Mouse (Mus musculus) limb, embryonic 12.5 days (tissue): ENCODE results near the gene Pcp2. TPM values are rescaled to one million over a fixed set of nuclear protein-coding genes. Genes with fewer than 3 reads are reported as not detected.

Experiments used
- ATAC-seq: fragments of 200-750 bp; cut with Nextera tagmentation; 2 replicates; pipeline ENCODE4 v1.8.0; 2017; ENCODE audit warnings: low read depth, moderate TSS enrichment; ENCODE audit not compliant: insufficient number of reproducible peaks, insufficient read depth, low FRiP score, low TSS enrichment
- H3K27ac ChIP-seq: fragments of 300-500 bp; sonication (generic); 2 replicates; pipeline ENCODE4 v1.5.1; 2016; ENCODE audit warnings: mild to moderate bottlenecking, moderate library complexity
- H3K27me3 ChIP-seq: fragments of 300-500 bp; sonication (generic); 2 replicates; pipeline ENCODE4 v1.6.1; 2016; ENCODE audit warnings: mild to moderate bottlenecking, moderate library complexity
- H3K36me3 ChIP-seq: fragments of 300-500 bp; sonication (generic); 2 replicates; pipeline ENCODE4 v1.6.1; 2016; ENCODE audit warnings: mild to moderate bottlenecking, moderate library complexity
- H3K4me1 ChIP-seq: fragments of 300-500 bp; sonication (generic); replicated peaks from 2 replicates; pipeline ENCODE4 v1.6.1; 2016
- H3K4me2 ChIP-seq: fragments of 300-500 bp; sonication (generic); 2 replicates; pipeline ENCODE4 v1.6.1; 2016; ENCODE audit warnings: mild to moderate bottlenecking, moderate library complexity
- H3K4me3 ChIP-seq: fragments of 300-500 bp; sonication (generic); replicated peaks from 2 replicates; pipeline ENCODE4 v1.5.1; 2016; ENCODE audit warnings: mild to moderate bottlenecking
- H3K9ac ChIP-seq: fragments of 300-500 bp; sonication (generic); replicated peaks from 2 replicates; pipeline ENCODE4 v1.6.1; 2016; ENCODE audit warnings: mild to moderate bottlenecking, moderate library complexity
- H3K9me3 ChIP-seq: fragments of 300-500 bp; sonication (generic); 2 replicates; pipeline ENCODE4 v1.6.1; 2016; ENCODE audit warnings: mild to moderate bottlenecking, moderate library complexity
- WGBS: fragments of 180-500 bp; shearing (Covaris S2); methylation state at CpG from one replicate; pipeline ENCODE4 v1.1.7; 2016; 5-methylcytosine and 5-hydroxymethylcytosine counted together
- polyA plus RNA-seq: library from polyadenylated mRNA; unstranded; fragments of >200 nt; fragmentation: Nextera tagmentation; extraction: Ambion mirVana; gene quantifications from 2 replicates; pipeline ENCODE4 v1.2.1, GENCODE M21; 2016

Gene Pcp2
- 0.31 and 0.61 TPM in 2 replicates for polyA plus RNA-seq

DNA sequence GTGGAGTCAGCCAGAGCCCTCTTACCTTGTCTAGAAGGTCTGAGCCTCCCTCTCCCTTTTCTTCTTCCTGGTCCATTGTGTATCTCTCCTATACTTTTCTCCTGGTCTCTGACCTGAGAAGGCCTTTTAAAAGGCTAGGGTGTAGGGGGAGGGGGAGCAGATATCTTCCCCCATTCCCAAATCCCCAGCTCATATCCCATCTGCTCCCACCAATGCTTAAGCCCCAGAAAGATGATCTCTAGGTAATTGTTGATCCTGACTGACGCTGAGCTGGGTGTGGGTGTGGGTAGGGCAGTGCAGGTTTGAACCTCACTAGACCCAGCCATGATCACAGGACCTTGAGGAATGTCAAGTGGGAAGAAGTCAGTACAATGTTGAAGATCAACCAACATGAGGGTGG, at the start of gene Pcp2:
Gene Pcp2 (minus strand): TSS at position 101 of the 400 bp plus-strand sequence.
- Histone ChIP-seq H3K9me3 (no peaks in the 10 kb centered on the region), H3K36me3 (no peaks in the 10 kb centered on the region), H3K4me2 (no peak within 1 kb of the TSS), H3K27me3 (peaks cover 18% of the 10 kb centered on the region), H3K4me3 (no peak within 1 kb of the TSS), H3K9ac (no peak within 1 kb of the TSS), H3K4me1 (peaks cover 9% of the 10 kb centered on the region), H3K27ac (no peak within 1 kb of the TSS)
- ATAC-seq: no peak
- WGBS: 61% methylated on average over 1 of the region's 1 CpGs

DNA sequence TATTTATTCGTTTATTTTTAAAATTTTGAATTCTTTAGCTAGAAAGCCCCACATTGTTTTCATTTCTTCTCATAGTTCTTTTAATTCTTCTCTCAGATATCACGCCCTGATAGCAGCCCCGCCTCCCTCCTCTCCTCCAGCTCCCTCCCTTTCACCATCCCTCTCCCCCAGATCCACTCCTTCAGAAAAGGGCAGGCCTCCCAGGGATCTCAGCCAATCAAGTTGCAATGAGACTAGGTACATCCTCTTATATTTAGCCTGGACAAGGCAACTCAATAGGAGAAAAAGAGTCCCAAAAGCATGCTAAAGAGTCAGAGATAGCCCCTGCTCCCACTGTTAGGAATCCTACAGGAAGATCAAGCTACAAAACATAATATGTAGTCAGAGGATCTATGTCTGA, 49.3 kb upstream of the Pcp2 start:
- H3K36me3 ChIP-seq: peaks cover 13% of the 10 kb centered on the region
- ATAC-seq: no peak
- H3K27me3 ChIP-seq: no peaks in the 10 kb centered on the region
- peaks cover 21% of the 10 kb centered on the region; the same call in 1 of the 2 replicates for H3K4me1 ChIP-seq
- H3K9me3 ChIP-seq: no peaks in the 10 kb centered on the region
- no peak overlapping the region for H3K4me2 ChIP-seq
- no peak overlapping the region for H3K4me3 ChIP-seq
- H3K9ac ChIP-seq: no peak overlapping the region
- H3K27ac ChIP-seq: no peak overlapping the region
- 47% methylated on average over 3 of the region's 3 CpGs for WGBS

DNA sequence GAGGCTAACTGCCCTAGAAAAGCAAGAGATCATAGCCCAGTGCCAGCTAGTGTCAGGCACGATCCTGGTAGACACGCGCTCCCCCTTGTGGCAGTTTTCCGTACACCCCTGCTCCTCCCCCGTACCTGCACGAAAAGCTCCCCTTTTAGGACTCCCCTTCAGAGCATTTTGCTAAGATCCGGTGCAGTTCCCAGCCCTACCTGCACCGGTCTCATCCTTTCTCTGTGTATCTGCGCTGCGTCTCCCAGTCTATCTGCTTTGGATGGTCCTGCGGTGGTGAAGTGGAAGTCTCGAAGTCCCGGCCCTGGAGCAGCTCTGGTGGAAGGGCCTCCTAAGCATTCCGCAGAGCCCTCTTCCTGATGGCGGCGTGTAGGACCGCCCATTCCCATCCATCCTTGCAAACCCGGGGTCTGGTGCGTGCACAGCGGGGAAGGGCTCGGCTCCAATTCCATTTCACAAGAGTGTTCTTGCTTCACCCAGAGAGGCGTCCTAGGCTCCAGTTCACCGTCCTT, 46.7 kb upstream of the Pcp2 start, which contains the start of gene Fcor:
Gene Fcor (minus strand): TSS at position 383 of the 512 bp plus-strand sequence.
- H3K4me1 ChIP-seq: peaks cover 11% of the 10 kb centered on the region; the same call in 1 of the 2 replicates
- H3K4me2 ChIP-seq: peak within 1 kb of the TSS; percentile 56
- 0% methylated on average over 23 of the region's 23 CpGs for WGBS
- peak within 1 kb of the TSS; percentile 69 for H3K27ac ChIP-seq
- peak within 1 kb of the TSS; percentile 57 for H3K9ac ChIP-seq
- H3K9me3 ChIP-seq: no peaks in the 10 kb centered on the region
- no peaks in the 10 kb centered on the region for H3K36me3 ChIP-seq
- peak; percentile 86 for ATAC-seq
- no peaks in the 10 kb centered on the region for H3K27me3 ChIP-seq
- peak within 1 kb of the TSS; percentile 53 for H3K4me3 ChIP-seq

DNA sequence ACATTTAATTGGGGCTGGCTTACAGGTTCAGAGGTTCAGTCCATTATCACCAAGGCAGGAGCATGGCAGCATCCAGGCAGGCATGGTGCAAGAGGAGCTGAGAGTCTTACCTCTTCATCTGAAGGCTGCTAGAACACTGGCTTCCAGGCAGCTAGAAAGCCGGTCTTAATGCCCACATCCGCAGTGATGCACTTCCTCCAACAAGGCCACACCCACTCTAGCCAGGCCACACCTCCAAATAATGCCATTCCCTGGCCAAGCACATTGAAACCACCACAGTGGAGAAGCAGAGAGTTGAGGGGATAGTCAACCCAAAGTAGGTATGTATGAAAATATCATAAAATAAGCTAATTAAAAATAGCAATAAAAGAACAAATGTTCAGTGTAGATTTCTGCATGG, 45.0 kb upstream of the Pcp2 start:
- Histone ChIP-seq H3K4me2 (no peak overlapping the region), H3K27me3 (no peaks in the 10 kb centered on the region), H3K27ac (no peak overlapping the region), H3K36me3 (no peaks in the 10 kb centered on the region), H3K9ac (no peak overlapping the region), H3K4me3 (no peak overlapping the region), H3K9me3 (no peaks in the 10 kb centered on the region), H3K4me1 (0 out of 2 replicates have a peak, but pooled peaks cover 5% of the 10 kb centered on the region)
- WGBS: 84% methylated on average over 2 of the region's 2 CpGs
- no peak for ATAC-seq

DNA sequence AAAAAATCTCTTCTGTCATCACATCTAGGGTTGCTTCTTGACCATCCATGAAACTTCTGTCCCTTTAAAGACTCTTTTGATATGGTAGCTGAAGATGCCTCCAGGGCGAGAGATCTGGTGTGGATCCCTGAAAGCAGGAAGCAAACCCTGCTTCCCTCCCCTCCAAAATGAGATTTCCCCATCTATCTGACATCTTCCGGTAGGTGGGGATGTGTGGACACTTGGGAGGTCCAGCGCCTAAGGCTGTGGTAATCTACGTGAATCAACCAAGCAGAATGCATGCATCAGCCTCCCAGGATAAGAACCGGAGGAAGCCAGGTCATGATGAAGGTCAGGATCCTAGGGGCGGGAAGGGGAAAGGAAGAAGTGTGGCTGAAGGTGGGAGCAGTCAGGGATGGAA, 40.2 kb upstream of the Pcp2 start, which contains the start of gene Mcemp1:
Gene Mcemp1 (plus strand): TSS at position 248 of the 400 bp plus-strand sequence.
- Histone ChIP-seq H3K4me2 (no peak within 1 kb of the TSS), H3K27ac (no peak within 1 kb of the TSS), H3K36me3 (no peaks in the 10 kb centered on the region), H3K27me3 (no peaks in the 10 kb centered on the region), H3K9me3 (0 out of 2 replicates have a peak, but pooled peaks cover 4% of the 10 kb centered on the region), H3K9ac (no peak within 1 kb of the TSS), H3K4me1 (no peaks in the 10 kb centered on the region), H3K4me3 (no peak within 1 kb of the TSS)
- 70% methylated on average over 6 of the region's 6 CpGs for WGBS
- no peak for ATAC-seq

DNA sequence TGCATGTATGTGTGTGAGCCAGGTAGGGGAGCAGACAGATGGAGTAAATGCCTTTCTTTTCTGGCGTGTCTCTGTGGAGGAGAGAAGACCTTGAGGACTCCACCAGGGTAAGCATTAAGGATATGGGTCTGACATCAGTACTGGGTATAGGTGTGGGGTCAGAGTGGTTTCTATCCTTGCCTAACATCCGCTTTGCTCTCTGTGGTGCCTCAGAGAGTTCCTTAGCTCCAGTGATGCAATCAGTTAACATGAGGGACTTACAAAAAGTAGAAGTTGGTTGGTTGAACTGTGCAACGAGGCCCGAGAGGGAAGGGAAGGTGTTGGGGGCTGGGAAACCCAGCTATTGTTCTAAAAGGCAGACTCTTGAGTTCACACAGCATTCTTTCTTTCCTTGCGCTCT, 39.1 kb upstream of the Pcp2 start:
- Histone ChIP-seq H3K27me3 (no peaks in the 10 kb centered on the region), H3K4me1 (no peaks in the 10 kb centered on the region), H3K4me3 (no peak overlapping the region), H3K36me3 (no peaks in the 10 kb centered on the region), H3K9ac (no peak overlapping the region), H3K4me2 (no peak overlapping the region), H3K9me3 (0 out of 2 replicates have a peak, but pooled peaks cover 4% of the 10 kb centered on the region), H3K27ac (no peak overlapping the region)
- no peak for ATAC-seq
- 57% methylated on average over 4 of the region's 5 CpGs for WGBS

DNA sequence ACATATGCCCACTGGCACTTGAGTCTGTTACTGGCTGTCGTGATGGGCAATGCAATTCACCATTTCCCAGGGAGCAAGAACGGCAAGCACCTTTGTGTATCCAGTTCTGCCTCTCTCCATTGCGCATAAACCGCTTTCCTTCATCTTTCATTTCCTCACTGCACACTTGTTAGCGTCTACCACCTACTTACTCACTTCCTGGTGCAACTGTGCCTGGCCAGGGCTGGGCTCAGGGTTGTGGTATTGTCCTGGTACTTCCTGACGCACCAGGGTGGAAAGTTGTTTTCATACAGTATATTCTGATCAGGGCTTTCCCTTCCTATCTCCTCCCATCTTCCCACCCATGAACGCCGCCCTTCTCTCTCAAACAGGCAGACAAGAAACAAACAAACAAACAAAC, 35.5 kb upstream of the Pcp2 start:
- ATAC-seq: no peak
- H3K27ac ChIP-seq: no peak overlapping the region
- no peak overlapping the region for H3K4me3 ChIP-seq
- WGBS: 78% methylated on average over 8 of the region's 8 CpGs
- H3K27me3 ChIP-seq: no peaks in the 10 kb centered on the region; the same call in 1 of the 2 replicates
- no peak overlapping the region for H3K9ac ChIP-seq
- H3K36me3 ChIP-seq: no peaks in the 10 kb centered on the region
- peaks cover 9% of the 10 kb centered on the region; the same call in 1 of the 2 replicates for H3K4me1 ChIP-seq
- H3K4me2 ChIP-seq: no peak overlapping the region
- H3K9me3 ChIP-seq: 0 out of 2 replicates have a peak, but pooled peaks cover 4% of the 10 kb centered on the region

DNA sequence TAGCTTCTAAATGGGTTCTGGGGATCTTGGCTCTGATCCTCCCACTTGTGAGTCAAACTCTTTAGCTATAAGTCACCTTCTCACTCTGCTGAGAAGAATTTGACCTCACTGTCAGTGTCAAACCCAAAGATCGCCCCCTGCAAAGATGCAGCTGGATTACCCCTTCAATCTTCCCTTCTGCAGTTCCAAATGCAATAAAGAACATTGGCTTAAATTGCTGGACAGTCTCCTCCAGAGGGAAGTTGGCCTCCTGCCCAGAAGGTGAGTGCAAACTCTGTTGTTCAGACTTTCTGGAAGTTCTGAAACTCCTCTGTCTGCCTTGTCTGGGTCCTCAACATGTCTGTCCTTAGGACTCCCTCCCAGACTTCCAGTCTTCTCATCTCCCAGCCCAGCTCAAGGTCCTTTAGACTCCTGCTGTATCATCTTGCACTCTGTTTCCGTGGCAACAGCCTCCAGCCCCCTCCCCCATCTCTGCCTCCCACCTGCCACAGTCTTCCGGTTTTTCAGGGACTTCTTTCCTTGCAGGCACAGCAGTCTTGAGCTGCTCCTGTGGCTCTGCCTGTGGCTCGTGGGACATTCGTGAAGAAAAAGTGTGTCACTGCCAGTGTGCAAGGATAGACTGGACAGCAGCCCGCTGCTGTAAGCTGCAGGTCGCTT, 31.5 kb upstream of the Pcp2 start:
- no peaks in the 10 kb centered on the region for H3K9me3 ChIP-seq
- no peak overlapping the region for H3K27ac ChIP-seq
- H3K4me1 ChIP-seq: peaks cover 9% of the 10 kb centered on the region; the same call in 1 of the 2 replicates
- H3K4me2 ChIP-seq: 0 out of 2 replicates have a peak overlapping the region, but pooled peaks have one; percentile 2
- 27% methylated on average over 7 of the region's 7 CpGs for WGBS
- peak; percentile 53; the same call in 1 of the 2 replicates for ATAC-seq
- no peaks in the 10 kb centered on the region; the same call in 1 of the 2 replicates for H3K27me3 ChIP-seq
- H3K4me3 ChIP-seq: no peak overlapping the region
- H3K9ac ChIP-seq: no peak overlapping the region
- H3K36me3 ChIP-seq: no peaks in the 10 kb centered on the region

DNA sequence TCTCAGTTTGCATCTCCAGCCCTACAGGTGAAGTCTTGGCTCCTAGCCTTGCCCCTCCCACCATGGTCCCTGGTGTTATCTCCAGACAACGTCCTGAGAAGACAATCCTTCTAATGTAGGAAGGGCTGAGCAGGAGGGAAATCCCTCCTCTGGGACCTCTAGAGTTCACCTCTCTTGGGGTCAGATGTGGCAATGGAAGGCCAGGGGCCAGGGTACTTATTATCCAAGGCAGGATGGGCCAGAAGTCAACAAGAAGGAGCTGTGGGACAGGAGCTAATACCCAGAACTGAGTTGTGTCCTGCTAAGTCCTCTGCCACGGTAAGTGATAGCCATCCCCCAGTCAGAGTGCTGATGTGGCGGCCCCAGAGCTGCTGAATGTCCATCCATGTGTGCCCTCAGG, 30.2 kb upstream of the Pcp2 start, which contains the start of gene Retn:
Gene Retn (plus strand): TSS at position 245 of the 400 bp plus-strand sequence.
- H3K4me1 ChIP-seq: peaks cover 9% of the 10 kb centered on the region; the same call in 1 of the 2 replicates
- peaks cover 3% of the 10 kb centered on the region; the same call in 1 of the 2 replicates for H3K27me3 ChIP-seq
- H3K36me3 ChIP-seq: no peaks in the 10 kb centered on the region
- H3K4me2 ChIP-seq: no peak within 1 kb of the TSS
- ATAC-seq: no peak
- H3K9ac ChIP-seq: no peak within 1 kb of the TSS
- H3K27ac ChIP-seq: no peak within 1 kb of the TSS
- no peak within 1 kb of the TSS for H3K4me3 ChIP-seq
- WGBS: 80% methylated on average over 3 of the region's 3 CpGs
- no peaks in the 10 kb centered on the region for H3K9me3 ChIP-seq

DNA sequence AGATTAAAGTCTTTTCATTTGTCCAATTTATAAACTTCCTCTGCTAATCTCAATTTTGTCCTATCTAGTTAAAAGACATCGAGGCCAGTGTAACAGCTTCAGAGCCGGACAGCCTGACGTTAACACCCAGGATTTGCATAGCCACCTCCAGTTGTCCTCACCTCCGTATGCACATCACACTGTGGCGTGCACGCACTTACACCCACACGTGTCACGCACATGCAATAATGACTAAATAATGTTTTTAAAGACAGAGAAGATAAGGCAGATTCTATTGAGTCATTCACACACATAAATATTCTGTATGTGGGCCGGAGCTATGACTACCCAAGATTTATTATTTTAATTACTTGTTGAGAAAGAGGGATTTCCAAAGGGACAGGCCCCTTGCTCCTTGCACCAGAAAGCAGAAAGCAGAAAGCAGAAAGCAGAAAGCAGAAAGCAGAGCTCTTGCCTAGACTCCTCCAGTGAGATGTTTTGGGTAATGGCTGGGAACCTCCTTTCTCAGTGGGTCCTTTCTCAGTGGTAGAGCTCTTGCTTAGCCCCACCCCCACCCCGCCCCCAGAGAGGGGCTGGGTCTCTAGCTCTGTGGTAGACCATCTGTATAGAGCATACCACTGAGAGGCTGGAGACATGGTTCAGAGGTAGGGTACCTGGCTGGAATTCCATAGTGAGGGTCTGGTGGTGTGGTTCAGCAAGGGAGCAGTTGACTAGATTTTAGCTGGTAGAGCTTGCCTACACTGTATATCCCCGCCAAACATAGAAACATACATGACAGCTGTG, 29.6 kb upstream of the Pcp2 start:
- no peak overlapping the region for H3K4me2 ChIP-seq
- peaks cover 3% of the 10 kb centered on the region; the same call in 1 of the 2 replicates for H3K27me3 ChIP-seq
- no peaks in the 10 kb centered on the region for H3K9me3 ChIP-seq
- peaks cover 9% of the 10 kb centered on the region; the same call in 1 of the 2 replicates for H3K4me1 ChIP-seq
- H3K9ac ChIP-seq: no peak overlapping the region
- WGBS: 73% methylated on average over 11 of the region's 11 CpGs
- ATAC-seq: no peak
- no peak overlapping the region for H3K4me3 ChIP-seq
- no peak overlapping the region for H3K27ac ChIP-seq
- no peaks in the 10 kb centered on the region for H3K36me3 ChIP-seq

DNA sequence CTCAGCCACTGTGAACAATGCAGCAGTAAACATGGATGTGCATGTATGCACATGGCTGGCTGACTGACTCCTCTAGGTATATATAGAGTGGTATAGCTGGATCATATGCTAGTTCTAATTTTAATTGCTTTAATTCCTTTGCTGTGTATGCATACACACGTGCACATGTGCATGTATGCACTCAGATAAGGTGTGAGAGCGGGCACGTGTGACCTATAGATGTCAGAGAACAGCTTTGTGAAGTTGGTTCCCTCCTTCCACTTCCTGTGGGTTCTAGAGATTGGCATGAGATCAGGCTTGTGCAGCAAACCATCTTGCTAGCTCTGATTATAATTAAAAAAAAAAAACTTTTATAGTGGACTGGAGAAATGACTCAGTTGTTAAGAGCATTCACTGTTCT, 27.5 kb upstream of the Pcp2 start:
- Histone ChIP-seq H3K4me1 (peaks cover 9% of the 10 kb centered on the region; the same call in 1 of the 2 replicates), H3K4me3 (no peak overlapping the region), H3K36me3 (no peaks in the 10 kb centered on the region), H3K9me3 (no peaks in the 10 kb centered on the region), H3K27me3 (peaks cover 3% of the 10 kb centered on the region; the same call in 1 of the 2 replicates), H3K27ac (no peak overlapping the region), H3K9ac (no peak overlapping the region), H3K4me2 (no peak overlapping the region)
- 67% methylated on average over 3 of the region's 3 CpGs for WGBS
- ATAC-seq: no peak
